Mouse (Mus musculus): ENCODE results near the gene Cops7b.
"Not testable (repeated sequence)": the region's sequence is repeated elsewhere in the genome, so short reads cannot be mapped to it uniquely, and the experiment has no call there.

Gene Cops7b

GRCm38 (mm10) chr1:86582451-86583096 lies at the start of gene Cops7b, which contains the start of gene Pde6d:
Gene Cops7b, plus strand, starts transcription at chr1:86582904.
Gene Pde6d, minus strand, starts transcription at chr1:86582629.
- peak; percentile 96 to 99 for DNase-seq

GRCm38 (mm10) chr1:86533411-86534130 lies 49.1 kb upstream of the Cops7b start:
- DNase-seq, result no peak

GRCm38 (mm10) chr1:86538383-86538782 lies 44.3 kb upstream of the Cops7b start:
- peak in 1 of 2 experiments; percentile 16 for DNase-seq

DNA sequence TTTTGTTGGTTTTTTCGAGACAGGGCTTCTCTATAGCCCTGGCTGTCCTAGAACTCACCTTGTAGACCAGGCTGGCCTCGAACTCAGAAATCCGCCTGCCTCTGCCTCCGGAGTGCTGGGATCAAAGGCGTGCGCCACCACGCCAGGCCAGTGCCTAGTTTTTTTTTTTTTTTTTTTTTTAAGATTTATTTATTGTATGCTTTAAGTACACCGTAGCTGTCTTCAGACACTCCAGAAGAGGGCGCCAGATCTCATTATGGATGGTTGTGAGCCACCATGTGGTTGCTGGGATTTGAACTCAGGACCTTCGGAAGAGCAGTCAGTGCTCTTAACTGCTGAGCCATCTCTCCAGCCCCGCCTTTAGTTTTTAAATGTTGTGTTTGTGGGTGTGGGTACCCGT lies 43.1 kb upstream of the Cops7b start:
- not testable (repeated sequence) for DNase-seq

- DNase-seq, result no peak
Observed at GRCm38 (mm10) chr1:86542584-86542983, 40.1 kb upstream of the Cops7b start.

DNA sequence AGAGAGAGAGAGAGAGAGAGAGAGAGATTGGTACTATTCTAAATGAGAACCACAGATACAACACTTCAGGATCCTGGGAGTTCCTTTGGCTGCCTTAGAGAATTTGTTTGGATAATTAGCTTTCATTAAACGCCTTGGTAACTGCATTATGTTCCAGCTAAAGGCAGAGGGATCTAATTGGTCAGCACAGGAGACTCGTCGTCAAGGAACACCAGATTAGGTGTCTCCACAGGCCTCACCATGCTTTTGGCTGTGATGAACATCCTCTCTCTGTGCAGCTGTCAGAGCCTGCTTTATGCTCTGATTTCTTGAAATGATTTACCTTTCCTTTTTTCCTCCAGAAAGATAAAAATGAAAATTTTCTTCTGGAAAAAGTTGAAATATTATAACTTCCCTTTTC lies 35.9 kb upstream of the Cops7b start:
- no peak for DNase-seq

GRCm38 (mm10) chr1:86551299-86551698 lies 31.4 kb upstream of the Cops7b start:
- no peak for DNase-seq

DNA sequence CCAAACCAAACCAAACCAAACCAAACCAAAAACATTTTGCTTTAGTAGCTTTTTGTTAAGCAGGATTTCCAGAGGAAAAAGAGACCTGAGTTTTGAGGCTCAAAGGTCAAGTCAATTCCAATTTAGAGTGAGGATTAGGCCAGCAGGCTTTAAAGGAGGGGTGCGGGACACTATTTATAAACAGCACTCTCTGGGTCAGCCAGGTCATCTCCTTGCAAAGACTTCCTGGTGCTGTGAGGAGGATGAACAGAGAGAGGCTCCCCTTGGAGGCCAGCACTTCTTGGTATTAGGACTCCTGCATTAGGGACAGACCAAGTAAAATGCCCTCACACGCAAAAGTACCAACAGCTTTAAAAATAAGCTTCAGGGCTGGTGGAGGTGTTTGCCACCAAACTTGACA lies 30.8 kb upstream of the Cops7b start:
- DNase-seq, result no peak

DNA sequence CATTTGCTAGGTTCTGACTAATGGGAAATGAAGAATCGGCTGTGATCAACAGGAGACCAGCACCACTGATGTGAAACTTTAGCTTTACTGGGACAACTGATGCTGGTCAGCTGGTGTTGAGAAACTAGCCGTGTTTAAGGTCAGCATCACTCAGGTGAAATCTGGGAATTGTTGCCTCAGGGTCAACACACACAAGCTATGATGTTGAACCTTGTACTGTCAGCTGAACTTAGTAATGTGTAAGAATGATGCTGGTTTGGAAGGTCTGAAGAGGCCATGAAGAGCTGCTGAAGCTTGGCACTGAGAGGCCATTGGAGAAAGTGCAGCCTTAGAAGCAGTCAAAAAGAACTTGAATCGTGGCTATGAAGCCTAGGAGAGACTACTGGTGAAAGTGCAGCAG lies 27.0 kb upstream of the Cops7b start:
- DNase-seq, result no peak

- no peak for DNase-seq
Observed at GRCm38 (mm10) chr1:86557872-86558271, 24.8 kb upstream of the Cops7b start.

DNA sequence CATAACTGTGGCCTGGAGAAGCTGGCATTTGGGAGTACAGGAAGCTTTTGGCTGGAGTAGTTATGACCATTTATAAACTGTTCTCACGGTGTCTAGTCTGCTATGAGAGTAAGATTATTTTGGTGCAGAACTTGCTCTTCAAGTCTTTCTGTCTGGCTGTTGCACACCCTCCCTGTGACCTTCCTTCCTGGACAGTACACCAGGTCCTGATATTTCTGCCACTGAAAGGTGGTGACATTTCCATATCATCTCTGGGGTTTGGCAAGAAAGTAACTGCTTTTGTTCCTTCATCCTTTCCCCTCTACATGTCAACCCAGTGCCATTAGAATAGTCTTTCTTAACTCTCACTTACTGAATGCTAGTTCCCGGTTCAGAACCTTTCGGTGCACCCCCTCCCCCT lies 23.5 kb upstream of the Cops7b start:
- DNase-seq, result no peak

DNA sequence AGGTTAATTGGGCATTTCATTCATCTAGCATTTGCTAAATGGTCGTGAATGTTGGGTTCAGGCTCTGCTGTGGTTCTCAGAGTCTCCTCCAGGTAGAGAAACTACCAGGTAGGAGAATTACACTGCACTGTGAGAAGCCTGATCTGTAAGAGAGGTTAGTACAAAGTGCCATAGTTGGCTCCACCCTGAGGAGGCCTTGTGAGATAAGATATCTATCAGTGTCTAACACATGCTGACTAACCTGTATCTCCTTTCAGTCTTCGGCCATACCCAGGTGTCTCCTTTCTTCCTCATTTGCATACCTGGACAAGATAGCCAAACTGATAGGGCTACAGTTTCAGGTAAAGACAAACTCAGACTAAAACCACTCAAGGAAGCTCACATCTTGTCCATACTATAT lies 20.0 kb upstream of the Cops7b start:
- no peak for DNase-seq

DNA sequence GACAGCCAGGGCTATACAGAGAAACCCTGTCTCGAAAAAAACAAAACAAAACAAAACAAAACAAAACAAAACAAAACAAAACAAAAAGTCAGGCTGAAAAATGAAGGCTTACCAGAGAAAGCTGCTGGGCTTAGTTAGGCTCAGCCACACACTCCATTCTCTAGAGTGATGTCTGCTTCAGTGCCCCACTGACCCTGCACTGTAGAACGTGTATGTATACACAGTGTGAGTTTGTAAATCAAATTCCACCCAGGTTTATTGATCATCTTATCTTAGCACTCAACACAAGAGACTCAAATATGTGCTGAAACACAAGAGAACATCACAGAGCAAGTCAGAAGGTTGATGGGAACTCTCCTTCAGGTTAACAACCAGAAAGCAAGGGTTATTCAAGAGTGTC lies 14.3 kb upstream of the Cops7b start:
- DNase-seq, result no peak

- no peak for DNase-seq
Observed at GRCm38 (mm10) chr1:86569292-86569860, 13.3 kb upstream of the Cops7b start.

DNA sequence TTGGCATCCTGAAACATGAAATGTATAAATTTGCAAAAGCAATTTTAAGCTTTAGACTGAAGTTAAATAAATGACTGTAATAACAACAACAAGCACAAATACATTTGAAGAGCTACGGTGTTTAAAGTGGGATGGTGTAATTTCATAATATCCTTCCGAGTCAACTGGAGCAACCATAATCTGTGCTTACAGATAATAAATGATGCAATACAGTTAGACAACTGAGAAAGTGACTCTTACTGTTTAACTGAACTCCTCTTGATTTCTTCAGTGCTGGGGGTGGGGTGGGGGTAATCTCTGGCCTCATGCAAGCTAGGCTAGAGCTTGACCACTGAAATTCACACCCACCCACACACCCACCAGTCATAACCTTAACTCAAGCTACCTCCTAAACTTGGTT lies 11.3 kb upstream of the Cops7b start:
- no peak for DNase-seq

DNA sequence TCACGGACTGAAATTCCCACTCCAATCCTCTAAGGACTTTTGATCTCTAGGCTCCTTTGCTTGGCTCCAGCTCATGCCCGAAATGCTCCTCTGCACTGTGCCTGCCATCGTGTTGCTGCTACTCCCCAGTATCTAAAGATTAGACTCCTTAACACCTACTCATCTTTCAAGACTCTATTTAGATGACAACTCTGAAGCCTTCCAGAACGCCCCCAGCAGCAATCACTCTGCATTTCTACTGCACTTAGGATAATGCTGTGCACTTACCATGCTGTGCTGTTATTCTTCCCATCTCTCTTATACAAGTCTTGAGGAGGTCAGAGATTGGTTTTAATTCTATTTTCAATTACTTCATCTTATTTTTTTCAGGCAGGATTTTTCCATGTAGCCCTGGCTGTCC lies 10.8 kb upstream of the Cops7b start:
- DNase-seq, result no peak

GRCm38 (mm10) chr1:86580426-86580825 lies 2.3 kb upstream of the Cops7b start:
- DNase-seq, result no peak

DNA sequence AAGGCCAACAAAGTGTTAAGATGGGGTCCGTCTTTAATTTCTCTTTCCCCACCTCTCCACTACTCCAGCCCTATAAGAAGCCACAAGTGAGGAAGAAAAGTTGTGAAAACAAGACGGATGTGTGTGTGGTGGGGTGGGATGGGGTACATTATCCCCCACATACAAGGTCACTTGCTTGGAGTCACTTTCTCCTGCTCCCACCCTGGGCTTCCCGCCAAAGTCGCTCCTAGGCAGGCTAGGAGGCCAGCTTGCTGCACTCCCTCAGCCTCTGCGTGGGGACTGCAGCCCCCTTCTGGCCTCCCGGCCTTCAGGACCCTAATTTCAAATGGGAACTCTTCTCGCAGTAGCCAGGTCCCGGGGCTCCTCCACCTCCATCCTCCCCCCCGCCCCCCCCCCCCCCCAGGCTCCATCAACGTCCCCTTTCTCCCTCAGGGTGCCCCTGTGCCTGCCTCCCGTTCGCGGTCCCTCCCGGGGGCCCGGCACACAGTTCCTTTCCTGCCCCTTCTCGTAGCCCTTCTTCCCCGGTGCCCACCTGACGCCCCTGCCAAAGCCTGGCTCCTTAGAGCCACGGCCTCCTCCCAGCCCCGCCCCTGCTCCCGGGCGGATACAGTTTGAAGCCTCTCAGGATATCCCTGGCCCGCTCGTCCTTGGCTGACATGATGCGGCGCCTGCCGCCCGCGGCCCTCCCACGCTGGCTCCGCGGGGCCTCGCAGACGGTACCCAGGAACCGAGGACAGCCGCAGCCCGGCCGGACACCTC lies 833 bp upstream of the Cops7b start:
- DNase-seq, result peak; percentile 43 to 47

DNA sequence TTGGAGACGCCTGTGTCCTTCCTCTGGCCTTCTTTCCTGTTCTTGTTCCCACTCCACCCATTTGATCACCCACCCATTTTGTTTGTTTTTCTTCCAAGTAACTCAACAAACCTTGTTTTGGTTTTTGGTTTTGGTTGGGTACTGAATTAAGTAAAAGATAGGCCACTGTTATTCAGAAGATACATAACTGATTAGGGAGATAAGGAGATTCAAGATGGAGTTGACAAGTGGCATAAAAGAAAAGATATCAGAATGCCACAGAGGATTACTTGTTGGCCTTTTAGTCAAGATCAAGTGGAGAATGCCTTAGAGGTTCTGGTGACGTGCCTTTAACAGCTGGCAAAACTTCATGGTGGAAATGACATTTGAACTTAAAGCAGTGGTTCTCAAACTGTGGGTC lies 1.0 kb downstream of the Cops7b start:
- DNase-seq, result no peak

- DNase-seq, result peak; percentile 64 to 84
Observed at GRCm38 (mm10) chr1:86586992-86587391, 4.3 kb downstream of the Cops7b start.

GRCm38 (mm10) chr1:86594539-86594938 lies 11.8 kb downstream of the Cops7b start:
- no peak for DNase-seq

DNA sequence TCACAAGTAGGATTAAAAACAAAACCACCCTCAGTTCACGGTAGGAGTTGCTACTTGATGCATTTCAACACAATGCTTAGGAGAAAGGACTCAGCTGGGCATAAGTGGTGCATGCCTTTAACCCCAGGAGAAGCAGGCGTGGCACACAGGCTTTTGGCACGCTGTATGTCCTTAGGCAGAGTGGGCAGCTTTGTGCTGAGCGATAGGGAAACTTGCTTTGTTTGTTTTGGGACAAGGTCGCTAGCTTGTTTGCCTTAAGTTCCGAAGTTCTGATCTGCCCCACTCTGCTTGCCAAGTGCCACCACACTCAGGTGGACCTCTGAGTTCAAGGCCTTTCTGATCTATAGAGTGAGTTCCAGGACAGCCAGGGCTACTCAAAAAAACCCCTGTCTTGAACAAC lies 12.6 kb downstream of the Cops7b start:
- DNase-seq, result no peak

- DNase-seq, result no peak
Observed at GRCm38 (mm10) chr1:86596512-86596911, 13.8 kb downstream of the Cops7b start.

- DNase-seq, result peak in 1 of 2 experiments; percentile 14
Observed at GRCm38 (mm10) chr1:86598516-86598915, 15.8 kb downstream of the Cops7b start.

Data from cerebellum, adult 18-20 months (tissue).